Mouse (Mus musculus) MEL (cell line): Measurements from ENCODE around the gene Eef2. TPM values are rescaled to one million over a fixed set of nuclear protein-coding genes. Genes with fewer than 3 reads are reported as not detected.

ENCODE experiments used
- DNase-seq: peaks from one replicate; pipeline ENCODE4 v3.0.0; 2011; ENCODE audit warnings: low read depth, low spot score
- H3K27ac ChIP-seq: 2 replicates; pipeline ENCODE4 v1.5.1; 2012; ENCODE audit warnings: low read depth, mild to moderate bottlenecking, control low read depth, low read length, moderate library complexity; ENCODE audit not compliant: control insufficient read depth
- H3K27me3 ChIP-seq, 2 experiments: fragments of 150-350 bp in 1 of 2; sonication (generic) in 1 of 2; 2 replicates each; pipeline ENCODE4 v1.6.1; 2012; ENCODE audit warnings: low read length in 2 of 2, mild to moderate bottlenecking in 2 of 2, improper control_type of control experiment in 1 of 2, moderate library complexity in 1 of 2; ENCODE audit not compliant: insufficient read depth in 2 of 2, control insufficient read depth in 1 of 2
- H3K36me3 ChIP-seq, 2 experiments: 2 replicates each; pipeline ENCODE4 v1.6.1; 2012 to 2014; ENCODE audit warnings: low read length in 2 of 2, improper control_type of control experiment in 1 of 2, inconsistent platforms in 1 of 2, mild to moderate bottlenecking in 1 of 2; ENCODE audit not compliant: insufficient read depth in 2 of 2, control insufficient read depth in 1 of 2
- H3K4me1 ChIP-seq, 2 experiments: fragments of 150-350 bp in 1 of 2; sonication (generic) in 1 of 2; 2 replicates each; pipeline ENCODE4 v1.6.1; 2012; ENCODE audit warnings: low read length in 2 of 2, improper control_type of control experiment in 1 of 2, mild to moderate bottlenecking in 1 of 2; ENCODE audit not compliant: insufficient read depth in 2 of 2, control insufficient read depth in 1 of 2
- H3K4me3 ChIP-seq, 2 experiments: fragments of 150-350 bp in 1 of 2; sonication (generic) in 1 of 2; 2 replicates each; pipeline ENCODE4 v1.5.1; 2012; ENCODE audit warnings: low read depth in 2 of 2, low read length in 2 of 2, mild to moderate bottlenecking in 2 of 2, moderate library complexity in 2 of 2, control low read depth in 1 of 2, improper control_type of control experiment in 1 of 2; ENCODE audit not compliant: control insufficient read depth in 1 of 2, insufficient read depth in 1 of 2
- H3K79me2 ChIP-seq: 2 replicates; pipeline ENCODE4 v1.6.1; 2012; ENCODE audit warnings: mild to moderate bottlenecking, low read length, moderate library complexity; ENCODE audit not compliant: control insufficient read depth, poor library complexity, insufficient read depth
- H3K9ac ChIP-seq: 2 replicates; pipeline ENCODE4 v1.6.1; 2012; ENCODE audit warnings: low read depth, mild to moderate bottlenecking, control low read depth, low read length, moderate library complexity; ENCODE audit not compliant: control insufficient read depth, poor library complexity, severe bottlenecking
- H3K9me3 ChIP-seq: fragments of 150-350 bp; sonication (generic); replicated peaks from 2 replicates; pipeline ENCODE4 v1.6.1; 2012; ENCODE audit warnings: mild to moderate bottlenecking, low read length, improper control_type of control experiment, moderate library complexity; ENCODE audit not compliant: insufficient read depth
- CHD2 ChIP-seq: IDR thresholded peaks from 2 replicates; pipeline ENCODE4 v1.6.1; 2011; ENCODE audit warnings: low read length, improper control_type of control experiment
- ETS1 ChIP-seq: IDR thresholded peaks from 2 replicates; pipeline ENCODE4 v1.6.1; 2012; ENCODE audit warnings: low read depth, mild to moderate bottlenecking, inconsistent platforms, low read length, improper control_type of control experiment, moderate library complexity
- GATA1 ChIP-seq: IDR thresholded peaks from 2 replicates; pipeline ENCODE4 v1.6.1; 2011; ENCODE audit warnings: low read depth, low read length, improper control_type of control experiment
- JUND ChIP-seq: IDR thresholded peaks from 2 replicates; pipeline ENCODE4 v1.6.1; 2011; ENCODE audit warnings: low read depth, mild to moderate bottlenecking, improper control_type of control experiment, low read length
- MAFK ChIP-seq: IDR thresholded peaks from 2 replicates; pipeline ENCODE4 v1.6.1; 2011; ENCODE audit warnings: low read depth, mild to moderate bottlenecking, low read length, improper control_type of control experiment, borderline replicate concordance
- MAZ ChIP-seq: IDR thresholded peaks from 2 replicates; pipeline ENCODE4 v1.6.1; 2012; ENCODE audit warnings: low read depth, mild to moderate bottlenecking, inconsistent platforms, low read length, improper control_type of control experiment
- MEF2A ChIP-seq: IDR thresholded peaks from 2 replicates; pipeline ENCODE4 v1.6.1; 2014; ENCODE audit warnings: low read depth, mild to moderate bottlenecking, inconsistent platforms, low read length, improper control_type of control experiment; ENCODE audit not compliant: poor library complexity, insufficient replicate concordance, severe bottlenecking; ENCODE audit errors: extremely low read depth
- MXI1 ChIP-seq: IDR thresholded peaks from 2 replicates; pipeline ENCODE4 v1.6.1; 2011; ENCODE audit warnings: mild to moderate bottlenecking, low read depth, low read length, improper control_type of control experiment
- MYC ChIP-seq: IDR thresholded peaks from 2 replicates; pipeline ENCODE4 v1.6.1; 2011; ENCODE audit warnings: low read depth, mild to moderate bottlenecking, low read length, improper control_type of control experiment, moderate library complexity
- POLR2A ChIP-seq, 2 experiments: IDR thresholded peaks; 2 replicates each; pipeline ENCODE4 v1.6.1; 2011 to 2012; ENCODE audit warnings: low read length in 2 of 2, mild to moderate bottlenecking in 2 of 2, control low read depth in 1 of 2, improper control_type of control experiment in 1 of 2, low read depth in 1 of 2, moderate library complexity in 1 of 2; ENCODE audit not compliant: control insufficient read depth in 1 of 2, insufficient read depth in 1 of 2, poor library complexity in 1 of 2
- POLR2AphosphoS5 ChIP-seq: IDR thresholded peaks from 2 replicates; pipeline ENCODE4 v1.6.1; 2012; ENCODE audit warnings: low read depth, borderline replicate concordance, mild to moderate bottlenecking, inconsistent platforms, low read length, moderate library complexity, mixed read lengths
- RAD21 ChIP-seq: IDR thresholded peaks from 2 replicates; pipeline ENCODE4 v1.6.1; 2011; ENCODE audit warnings: mild to moderate bottlenecking, low read depth, low read length, improper control_type of control experiment
- TBP ChIP-seq: IDR thresholded peaks from 2 replicates; pipeline ENCODE4 v1.8.0; 2011; ENCODE audit warnings: low read depth, low read length, improper control_type of control experiment
- USF1 ChIP-seq: IDR thresholded peaks from 2 replicates; pipeline ENCODE4 v1.6.1; 2014; ENCODE audit warnings: low read depth, mild to moderate bottlenecking, inconsistent platforms, low read length, improper control_type of control experiment, moderate library complexity
- ZKSCAN1 ChIP-seq: IDR thresholded peaks from 2 replicates; pipeline ENCODE4 v1.6.1; 2012; ENCODE audit warnings: low read depth, mild to moderate bottlenecking, inconsistent platforms, low read length, improper control_type of control experiment, moderate library complexity
- ZNF384 ChIP-seq: IDR thresholded peaks from 2 replicates; pipeline ENCODE4 v1.6.1; 2012; ENCODE audit warnings: low read depth, mild to moderate bottlenecking, inconsistent platforms, low read length, improper control_type of control experiment
- polyA plus RNA-seq, 2 experiments: library from polyadenylated mRNA; stranded (reverse) in 1 of 2; unstranded in 1 of 2; fragments of >175 nt in 1 of 2; fragments of >200 nt in 1 of 2; gene quantifications; 2 replicates each; pipeline versions ENCODE4 v1.2.1 to v1.2.4; 2012; ENCODE audit warnings: low replicate concordance in 2 of 2, low read depth in 1 of 2; ENCODE audit not compliant: insufficient read length in 2 of 2, insufficient read depth in 1 of 2, missing spikeins in 1 of 2
- total RNA-seq: library from RNA; depleted of rRNA; stranded (reverse); fragments of 300-350 nt; gene quantifications from 2 replicates; pipeline ENCODE4 v1.2.3, GENCODE M21; 2012

Gene Eef2
- total and polyA plus RNA-seq, 3 experiments = 2,863 to 4,586 (median 3,442) TPM

DNA sequence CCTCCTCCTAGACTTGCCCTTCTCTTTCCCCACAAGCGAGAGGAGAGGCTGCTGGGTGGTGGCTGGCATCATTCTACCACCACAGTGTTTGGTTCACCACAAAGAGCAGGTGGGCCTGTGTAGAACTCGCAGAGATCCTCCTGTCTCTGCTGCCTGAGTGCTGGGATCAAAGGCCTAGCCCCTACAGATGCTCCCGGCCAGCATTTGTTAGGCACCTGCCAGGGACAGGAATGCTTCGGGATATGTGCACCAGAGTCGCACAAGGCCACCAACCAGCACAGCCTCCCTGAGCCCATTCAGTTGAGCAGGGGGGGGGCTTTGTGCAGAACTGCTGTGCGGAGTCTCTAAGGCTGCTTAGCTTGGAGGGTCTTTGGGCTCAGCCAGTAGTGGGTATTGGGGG lies 31.1 kb upstream of the Eef2 start:
- Histone ChIP-seq H3K36me3 (peaks cover 5 to 17% of the 10 kb centered on the region in 2 experiments), H3K9ac (no peak overlapping the region), H3K4me3 (no peak overlapping the region), H3K27me3 (no peaks in the 10 kb centered on the region), H3K79me2 (peaks cover 70% of the 10 kb centered on the region), H3K4me1 (0 out of 4 replicates have a peak, but pooled peaks cover 0 to 2% of the 10 kb centered on the region in 2 experiments), H3K27ac (no peak overlapping the region)
- no peak for DNase-seq
- TF ChIP-seq JUND (no peak), POLR2A (IDR thresholded peaks at IDR 0.05; ENCODE audit: control insufficient read depth in 1 of 2, insufficient read depth in 1 of 2, low read depth in 1 of 2, low read length in 2 of 2, poor library complexity in 1 of 2) (no peak), MAZ (no peak), GATA1 (no peak), RAD21 (no peak), ZKSCAN1 (no peak), MAFK (no peak), ETS1 (no peak), USF1 (no peak), CHD2 (no peak), POLR2AphosphoS5 (no peak)
- TF ChIP-seq, all 39 proteins: peak for 0
- no peaks in the 10 kb centered on the region for H3K9me3 ChIP-seq

DNA sequence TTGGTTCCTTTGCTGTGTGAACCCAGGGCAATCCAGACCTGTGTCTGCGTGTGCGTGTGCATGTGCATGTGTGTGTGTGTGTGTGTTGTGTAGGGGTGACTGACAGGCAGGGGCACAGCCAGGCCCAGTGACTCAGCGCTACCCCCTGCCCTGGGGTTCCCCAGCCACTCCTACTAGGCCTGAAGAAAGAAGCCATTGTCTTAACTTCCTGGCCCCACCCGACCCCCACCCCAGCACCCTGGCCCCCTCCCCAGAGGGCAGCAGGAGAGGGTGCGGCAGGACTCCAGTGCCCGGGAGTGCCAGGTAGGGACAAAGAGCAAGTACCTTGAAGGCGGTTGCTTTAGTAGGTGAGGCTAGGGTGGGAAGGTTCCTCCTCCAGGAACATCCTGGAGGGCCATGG lies 30.7 kb upstream of the Eef2 start:
- H3K9ac ChIP-seq = no peak overlapping the region
- no peak overlapping the region for H3K27ac ChIP-seq
- H3K27me3 ChIP-seq = no peaks in the 10 kb centered on the region
- H3K79me2 ChIP-seq = peaks cover 65% of the 10 kb centered on the region
- H3K4me1 ChIP-seq = 0 out of 4 replicates have a peak, but pooled peaks cover 0 to 2% of the 10 kb centered on the region in 2 experiments
- no peak overlapping the region for H3K4me3 ChIP-seq
- DNase-seq = no peak
- peaks cover 5 to 17% of the 10 kb centered on the region in 2 experiments for H3K36me3 ChIP-seq
- no peaks in the 10 kb centered on the region for H3K9me3 ChIP-seq
- TF ChIP-seq ZNF384 (no peak), MYC (no peak), MEF2A (no peak), TBP (no peak), ETS1 (no peak)
- TF ChIP-seq, all 39 proteins: peak for 0

DNA sequence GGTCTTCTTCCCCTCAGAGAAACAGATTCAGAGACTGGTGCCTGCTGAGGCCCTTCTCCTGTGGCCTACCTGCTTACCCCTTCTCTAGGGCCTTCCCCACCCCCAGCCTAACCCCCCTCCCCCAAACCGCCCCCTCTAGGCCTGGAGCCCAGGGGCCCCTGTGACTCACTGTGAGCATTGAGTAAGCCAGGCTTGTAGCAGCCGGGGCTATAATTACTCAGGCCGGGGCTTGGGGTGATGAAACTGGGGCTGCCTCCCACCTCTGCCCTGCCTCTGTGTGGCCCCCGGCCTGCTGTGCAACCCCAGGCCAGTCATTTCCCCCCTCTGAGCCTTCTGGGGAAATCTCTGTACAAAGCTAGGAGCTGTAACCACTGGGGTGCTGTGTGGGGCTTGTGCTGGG lies 30.1 kb upstream of the Eef2 start:
- no peak overlapping the region for H3K4me3 ChIP-seq
- H3K4me1 ChIP-seq = 0 out of 4 replicates have a peak, but pooled peaks cover 0 to 2% of the 10 kb centered on the region in 2 experiments

More for the DNA sequence above, 30.1 kb upstream of the Eef2 start:
- DNase-seq = no peak
- TF ChIP-seq MEF2A (no peak), MXI1 (no peak), CHD2 (no peak), POLR2AphosphoS5 (no peak), GATA1 (no peak)
- Histone ChIP-seq H3K27me3 (no peaks in the 10 kb centered on the region), H3K79me2 (peaks cover 60% of the 10 kb centered on the region), H3K9ac (no peak overlapping the region), H3K9me3 (no peaks in the 10 kb centered on the region), H3K36me3 (peaks cover 4 to 17% of the 10 kb centered on the region in 2 experiments), H3K27ac (no peak overlapping the region)
